Mouse (Mus musculus) kidney, postnatal 0 days (tissue): ENCODE results near the gene Tcea2. TPM values are rescaled to one million over a fixed set of nuclear protein-coding genes. Genes with fewer than 3 reads are reported as not detected.

Experiments used
- ATAC-seq: fragments of 200-750 bp; cut with Nextera tagmentation; replicated peaks from 2 replicates; pipeline ENCODE4 v1.8.0; 2017; ENCODE audit warnings: low read depth, moderate number of reproducible peaks, moderate TSS enrichment, moderate library complexity; ENCODE audit not compliant: low FRiP score
- DNase-seq: peaks from one replicate; pipeline ENCODE4 v3.0.0-alpha.2; 2016; ENCODE audit warnings: low spot score
- H3K27ac ChIP-seq: fragments of 300-500 bp; sonication (generic); 2 replicates; pipeline ENCODE4 v1.5.1; 2014; ENCODE audit warnings: mild to moderate bottlenecking
- H3K27me3 ChIP-seq: fragments of 300-500 bp; sonication (generic); 2 replicates; pipeline ENCODE4 v1.6.1; 2014; ENCODE audit warnings: low read length, mixed read lengths; ENCODE audit not compliant: insufficient read depth
- H3K36me3 ChIP-seq: fragments of 300-500 bp; sonication (generic); 2 replicates; pipeline ENCODE4 v1.6.1; 2014; ENCODE audit warnings: low read length, mixed read lengths; ENCODE audit not compliant: insufficient read depth
- H3K4me1 ChIP-seq: fragments of 300-500 bp; sonication (generic); replicated peaks from 2 replicates; pipeline ENCODE4 v1.6.1; 2014; ENCODE audit warnings: antibody characterized with exemption, low read length, mixed read lengths; ENCODE audit not compliant: insufficient read depth
- H3K4me2 ChIP-seq: fragments of 300-500 bp; sonication (generic); 2 replicates; pipeline ENCODE4 v1.6.1; 2014; ENCODE audit warnings: mild to moderate bottlenecking, low read length, moderate library complexity, mixed read lengths
- H3K4me3 ChIP-seq: fragments of 300-500 bp; sonication (generic); replicated peaks from 2 replicates; pipeline ENCODE4 v1.5.1; 2014; ENCODE audit warnings: low read depth, low read length
- H3K9ac ChIP-seq: fragments of 300-500 bp; sonication (generic); 2 replicates; pipeline ENCODE4 v1.6.1; 2014; ENCODE audit warnings: low read depth, low read length
- H3K9me3 ChIP-seq: fragments of 300-500 bp; sonication (generic); replicated peaks from 2 replicates; pipeline ENCODE4 v1.6.1; 2016; ENCODE audit warnings: low read length, inconsistent platforms, mixed read lengths
- CTCF ChIP-seq: IDR thresholded peaks from 2 replicates; pipeline ENCODE4 v1.5.1; 2016; ENCODE audit warnings: antibody characterized with exemption, low read depth, mild to moderate bottlenecking, moderate library complexity
- WGBS: fragments of 180-500 bp; shearing (Covaris S2); extraction: QIAGEN DNeasy Blood & Tissue Kit; methylation state at CpG from one replicate; pipeline ENCODE4 v1.1.7; 2014; 5-methylcytosine and 5-hydroxymethylcytosine counted together
- polyA plus RNA-seq: library from polyadenylated mRNA; unstranded; fragments of >200 nt; fragmentation: Nextera tagmentation; extraction: Ambion mirVana; gene quantifications from 2 replicates; pipeline ENCODE4 v1.2.1, GENCODE M21; 2015

Gene Tcea2
- polyA plus RNA-seq, 1 experiment from 2014 or later, result 23.4 TPM

DNA sequence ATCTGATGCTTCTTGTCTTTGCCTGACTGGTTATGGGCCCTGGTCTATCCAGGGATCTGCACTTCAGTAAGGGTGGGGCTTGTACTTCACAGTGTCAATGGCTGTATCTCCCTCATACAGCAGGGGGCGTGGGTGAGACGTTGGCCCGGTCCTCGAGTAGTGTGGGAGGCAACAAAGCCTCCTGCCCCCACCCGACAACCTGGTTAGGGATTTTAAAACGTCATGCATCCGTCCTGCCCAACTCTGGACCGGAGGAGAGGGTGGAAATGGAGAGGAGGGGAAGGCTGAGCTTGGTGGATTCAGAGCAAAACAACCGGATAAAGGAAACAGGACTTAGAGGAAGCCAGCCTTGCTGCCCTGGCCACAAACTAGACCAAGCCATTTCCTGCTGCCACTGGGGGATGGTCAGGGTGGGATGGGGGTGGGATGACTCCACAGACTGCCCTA lies 20.5 kb upstream of the Tcea2 start:
- DNase-seq (peak; percentile 91), ATAC-seq (peak; percentile 86)
- H3K27me3 ChIP-seq, result no peaks in the 10 kb centered on the region
- TF ChIP-seq CTCF, result peak; percentile 77
- no peak overlapping the region for H3K4me3 ChIP-seq
- WGBS, result 4% methylated on average over 9 of the region's 9 CpGs
- no peaks in the 10 kb centered on the region for H3K4me1 ChIP-seq
- H3K4me2 ChIP-seq, result peak overlapping the region; percentile 16
- no peak overlapping the region for H3K9ac ChIP-seq
- H3K27ac ChIP-seq, result 0 out of 2 replicates have a peak overlapping the region, but pooled peaks have one; percentile 2
- no peaks in the 10 kb centered on the region for H3K9me3 ChIP-seq
- H3K36me3 ChIP-seq, result peaks cover 10% of the 10 kb centered on the region; the same call in 1 of the 2 replicates

DNA sequence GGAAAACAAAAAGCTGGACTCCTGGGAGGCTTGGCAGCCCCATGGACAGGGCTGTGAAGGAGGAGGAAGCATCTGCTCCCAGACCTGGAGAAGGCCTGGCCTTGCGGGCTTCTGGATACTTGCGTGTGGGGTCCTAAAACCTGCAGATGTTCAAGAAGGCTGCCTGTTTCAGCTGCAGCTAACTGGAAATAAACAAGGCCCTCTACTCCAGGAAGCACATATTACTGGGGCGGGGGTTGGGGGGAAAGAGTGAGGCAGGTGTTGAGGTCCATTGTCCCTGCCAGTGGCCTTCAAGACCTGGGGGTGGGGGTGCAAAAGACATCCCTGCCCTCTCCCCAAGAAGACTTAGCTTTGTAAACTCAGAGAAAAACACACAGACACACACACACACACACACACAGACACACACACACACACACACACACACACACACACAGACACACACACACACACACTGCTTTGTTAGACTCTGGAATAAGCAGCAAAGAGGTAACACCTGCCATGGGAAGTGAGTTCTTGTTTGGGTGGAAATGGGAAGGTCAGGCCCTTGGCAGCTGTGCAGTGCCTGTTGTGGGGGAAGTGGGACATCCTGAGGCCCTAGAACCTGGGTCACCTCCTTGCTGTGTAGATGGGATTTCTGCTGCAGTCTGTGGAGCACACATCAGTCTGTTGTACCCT lies 17.4 kb upstream of the Tcea2 start:
- DNase-seq (peak; percentile 22), ATAC-seq (no peak)
- no peaks in the 10 kb centered on the region for H3K4me1 ChIP-seq
- no peak overlapping the region for H3K4me2 ChIP-seq
- TF ChIP-seq CTCF, result no peak
- H3K36me3 ChIP-seq, result no peaks in the 10 kb centered on the region
- 77% methylated on average over 3 of the region's 3 CpGs for WGBS
- no peaks in the 10 kb centered on the region for H3K27me3 ChIP-seq
- H3K4me3 ChIP-seq, result no peak overlapping the region
- H3K9me3 ChIP-seq, result no peaks in the 10 kb centered on the region
- H3K9ac ChIP-seq, result no peak overlapping the region
- peak overlapping the region; percentile 74 for H3K27ac ChIP-seq

DNA sequence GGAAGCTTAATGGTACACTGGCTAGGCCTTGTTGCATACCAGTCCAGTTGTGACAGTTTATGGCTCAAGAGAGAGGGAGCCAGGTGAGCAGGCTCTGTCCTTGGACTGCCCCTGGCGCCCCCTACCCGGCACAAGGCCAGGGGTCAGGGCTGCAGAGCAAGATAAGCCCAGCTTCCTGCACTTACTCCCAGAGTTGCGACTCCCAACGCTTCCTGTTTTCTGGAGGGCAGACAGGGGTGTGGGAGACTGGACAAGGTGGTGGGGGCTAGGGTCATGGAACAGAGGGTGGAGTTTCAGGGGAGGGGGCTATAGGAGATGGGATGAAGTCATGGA lies 16.8 kb upstream of the Tcea2 start:
- peak; percentile 10; the same call in 1 of the 2 replicates for ATAC-seq
- Histone ChIP-seq H3K9me3 (no peaks in the 10 kb centered on the region), H3K4me3 (no peak overlapping the region), H3K9ac (no peak overlapping the region), H3K36me3 (no peaks in the 10 kb centered on the region), H3K4me2 (no peak overlapping the region), H3K4me1 (no peaks in the 10 kb centered on the region), H3K27ac (peak overlapping the region; percentile 74), H3K27me3 (no peaks in the 10 kb centered on the region)
- WGBS, result 14% methylated on average over 4 of the region's 4 CpGs
- peak; percentile 32 for DNase-seq
- TF ChIP-seq CTCF, result no peak

DNA sequence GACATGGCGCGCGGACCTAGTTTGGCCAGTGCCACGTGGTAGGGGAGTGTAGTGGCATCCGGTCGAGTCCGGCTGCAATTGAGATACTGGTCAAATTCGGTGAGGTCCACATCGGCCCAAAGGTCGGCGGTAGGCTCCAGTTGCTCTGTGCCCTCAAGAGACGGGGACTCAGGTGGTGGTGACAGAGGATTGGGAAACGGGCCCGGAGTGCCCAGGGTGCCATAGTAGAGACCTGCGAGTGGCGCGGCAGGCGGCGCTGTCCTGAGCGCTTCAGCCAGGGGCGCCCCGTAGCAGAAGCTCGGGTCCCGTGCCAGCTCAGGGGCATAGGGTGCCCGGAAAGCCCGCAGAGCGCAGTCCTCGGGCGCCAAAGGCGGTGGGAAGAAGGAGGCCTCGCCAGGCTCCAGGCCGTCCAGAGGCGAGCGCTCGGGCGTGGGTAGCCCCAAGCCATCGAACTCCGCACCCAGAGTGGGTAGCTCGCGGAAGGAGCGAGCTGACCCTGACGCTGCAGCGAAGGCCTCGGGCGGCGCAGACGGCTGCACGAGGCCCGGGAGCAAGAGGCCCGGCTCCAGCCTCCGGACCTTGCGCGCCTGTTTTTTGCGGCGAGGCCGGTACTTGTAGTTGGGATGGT lies 9.7 kb upstream of the Tcea2 start:
- H3K36me3 ChIP-seq, result no peaks in the 10 kb centered on the region
- peak overlapping the region; percentile 63 for H3K27ac ChIP-seq
- peaks cover 34% of the 10 kb centered on the region for H3K27me3 ChIP-seq
- H3K4me1 ChIP-seq, result peaks cover 14% of the 10 kb centered on the region
- ATAC-seq (peak; percentile 40; the same call in 1 of the 2 replicates), DNase-seq (peak; percentile 13)
- no peaks in the 10 kb centered on the region for H3K9me3 ChIP-seq
- 2% methylated on average over 56 of the region's 56 CpGs for WGBS
- peak overlapping the region; percentile 62 for H3K9ac ChIP-seq
- H3K4me3 ChIP-seq, result peak overlapping the region; percentile 43
- H3K4me2 ChIP-seq, result peak overlapping the region; percentile 58
- TF ChIP-seq CTCF, result 0 out of 2 replicates have a peak, but pooled peaks have one; percentile 30

DNA sequence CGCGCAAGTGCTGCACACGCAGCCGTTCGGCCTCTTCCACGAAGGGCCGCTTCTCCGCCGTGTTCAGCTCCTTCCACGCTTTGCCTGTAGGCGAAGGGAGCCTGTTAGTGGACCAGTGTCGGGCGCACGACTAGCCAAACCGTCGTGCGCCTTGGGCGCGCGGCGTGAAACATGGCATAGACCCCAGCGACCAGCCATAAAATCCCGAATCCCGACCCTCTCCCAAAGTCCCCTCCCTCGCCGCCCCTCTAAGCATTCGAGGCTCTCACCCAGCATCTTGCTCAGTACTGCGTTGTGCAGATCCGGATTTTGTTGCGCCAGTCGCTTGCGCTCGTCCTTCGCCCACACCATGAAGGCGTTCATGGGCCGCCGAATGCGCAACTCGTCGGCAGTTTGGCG lies 9.2 kb upstream of the Tcea2 start:
- peak overlapping the region; percentile 58 for H3K4me2 ChIP-seq
- peak overlapping the region; percentile 62 for H3K9ac ChIP-seq
- DNase-seq (no peak), ATAC-seq (no peak)
- peak overlapping the region; percentile 43 for H3K4me3 ChIP-seq
- H3K4me1 ChIP-seq, result peaks cover 19% of the 10 kb centered on the region
- H3K27ac ChIP-seq, result peak overlapping the region; percentile 63
- no peak for TF ChIP-seq CTCF
- H3K36me3 ChIP-seq, result no peaks in the 10 kb centered on the region
- H3K27me3 ChIP-seq, result peaks cover 34% of the 10 kb centered on the region
- no peaks in the 10 kb centered on the region for H3K9me3 ChIP-seq
- 1% methylated on average over 41 of the region's 41 CpGs for WGBS

DNA sequence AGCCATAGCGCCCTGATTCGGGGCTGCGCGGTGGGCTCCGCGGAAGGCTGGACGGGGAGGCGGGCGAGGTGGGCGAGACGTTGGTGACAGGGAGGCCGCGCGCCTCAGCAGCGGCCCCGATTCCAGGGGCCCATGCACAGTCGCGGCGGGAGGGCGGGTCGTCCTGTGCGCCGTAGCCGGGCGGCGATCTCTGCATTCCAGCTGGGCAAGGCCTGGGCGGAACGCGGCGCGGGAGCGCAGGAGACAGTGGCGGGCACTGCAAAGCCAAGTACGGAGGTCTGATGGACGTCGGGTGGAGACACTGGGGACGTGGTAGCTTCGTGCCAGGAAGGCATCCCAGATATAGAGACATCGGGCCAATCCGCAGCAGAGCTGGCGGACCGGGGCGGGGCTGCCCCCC lies 8.8 kb upstream of the Tcea2 start, which contains the start of gene Sox18:
TSS of gene Sox18 (minus strand) at position 315 of the 400 bp plus-strand sequence.
- no peaks in the 10 kb centered on the region for H3K36me3 ChIP-seq
- no peak for TF ChIP-seq CTCF
- ATAC-seq (no peak), DNase-seq (peak; percentile 41)
- WGBS, result under 1% methylated on average over 36 of the region's 43 CpGs
- no peaks in the 10 kb centered on the region for H3K9me3 ChIP-seq
- H3K27ac ChIP-seq, result peak within 1 kb of the TSS; percentile 63
- peak within 1 kb of the TSS; percentile 58 for H3K4me2 ChIP-seq
- peak within 1 kb of the TSS; percentile 62 for H3K9ac ChIP-seq
- peaks cover 34% of the 10 kb centered on the region for H3K27me3 ChIP-seq
- H3K4me1 ChIP-seq, result peaks cover 21% of the 10 kb centered on the region
- peak within 1 kb of the TSS; percentile 43 for H3K4me3 ChIP-seq
